Mouse (Mus musculus) testis, adult 2 months (tissue): Measurements from ENCODE around the gene Madcam1. TPM values are rescaled to one million over a fixed set of nuclear protein-coding genes. Genes with fewer than 3 reads are reported as not detected.
"Not testable (repeated sequence)": the region's sequence is repeated elsewhere in the genome, so short reads cannot be mapped to it uniquely, and the experiment has no call there.

ENCODE experiments used
- H3K27ac ChIP-seq: fragments of 200-500 bp; 2 replicates; pipeline ENCODE4 v1.5.1; 2012; ENCODE audit warnings: low read depth, low read length; ENCODE audit not compliant: control insufficient read depth, insufficient read depth
- H3K27me3 ChIP-seq: fragments of 200-500 bp; 2 replicates; pipeline ENCODE4 v1.6.1; 2012; ENCODE audit warnings: mild to moderate bottlenecking, low read length, moderate library complexity; ENCODE audit not compliant: control insufficient read depth, insufficient read depth
- H3K36me3 ChIP-seq: fragments of 200-500 bp; 2 replicates; pipeline ENCODE4 v1.6.1; 2012; ENCODE audit warnings: mild to moderate bottlenecking, low read length; ENCODE audit not compliant: control insufficient read depth, insufficient read depth
- H3K4me1 ChIP-seq: fragments of 200-500 bp; 2 replicates; pipeline ENCODE4 v1.6.1; 2012; ENCODE audit warnings: low read length; ENCODE audit not compliant: control insufficient read depth, insufficient read depth
- H3K4me3 ChIP-seq: fragments of 200-500 bp; 2 replicates; pipeline ENCODE4 v1.5.1; 2012; ENCODE audit warnings: low read depth, mild to moderate bottlenecking, low read length, moderate library complexity, mixed read lengths; ENCODE audit not compliant: control insufficient read depth
- CTCF ChIP-seq: fragments of 200-500 bp; IDR thresholded peaks from 2 replicates; pipeline ENCODE4 v1.5.1; 2012; ENCODE audit warnings: low read depth, mild to moderate bottlenecking, inconsistent platforms, low read length, moderate library complexity; ENCODE audit not compliant: control insufficient read depth, insufficient read depth, insufficient replicate concordance
- POLR2A ChIP-seq: fragments of 200-500 bp; IDR thresholded peaks from 2 replicates; pipeline ENCODE4 v1.6.1; 2012; ENCODE audit warnings: low read depth, mild to moderate bottlenecking, inconsistent platforms, low read length, moderate library complexity; ENCODE audit not compliant: control insufficient read depth
- polyA plus RNA-seq: library from polyadenylated mRNA; depleted of rRNA; stranded (reverse); fragments of >200 nt; gene quantifications from 2 replicates; pipeline ENCODE4 v1.2.3, GENCODE M21; 2012

Madcam1 gene
- polyA plus RNA-seq, 1 experiment = not detected

DNA sequence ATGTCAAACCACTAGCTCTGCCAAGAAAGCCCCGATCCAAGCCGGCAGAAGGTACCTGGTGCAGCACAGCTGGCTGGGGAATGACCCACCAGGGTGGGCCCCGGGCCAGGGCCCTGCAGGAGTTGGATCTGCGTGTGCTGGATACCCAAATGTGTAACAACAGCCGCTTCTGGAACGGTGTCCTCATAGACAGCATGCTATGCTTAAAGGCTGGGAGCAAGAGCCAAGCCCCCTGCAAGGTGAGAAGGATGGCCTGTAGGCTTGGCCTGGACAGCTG lies 30.0 kb downstream of the Madcam1 start:
- Histone ChIP-seq H3K4me3 (no peak overlapping the region), H3K36me3 (no peaks in the 10 kb centered on the region), H3K4me1 (peaks cover 3% of the 10 kb centered on the region; the same call in 1 of the 2 replicates), H3K27ac (no peak overlapping the region), H3K27me3 (no peaks in the 10 kb centered on the region)
- TF ChIP-seq POLR2A = no peak
- TF ChIP-seq CTCF = no peak

GRCm38 (mm10) chr10:79695231-79696128 lies 31.1 kb downstream of the Madcam1 start:
- Histone ChIP-seq H3K4me1 (peaks cover 3% of the 10 kb centered on the region; the same call in 1 of the 2 replicates), H3K36me3 (no peaks in the 10 kb centered on the region), H3K27me3 (no peaks in the 10 kb centered on the region), H3K4me3 (no peak overlapping the region), H3K27ac (no peak overlapping the region)
- TF ChIP-seq CTCF = peak; percentile 79; the same call in 1 of the 2 replicates
- no peak for TF ChIP-seq POLR2A

DNA sequence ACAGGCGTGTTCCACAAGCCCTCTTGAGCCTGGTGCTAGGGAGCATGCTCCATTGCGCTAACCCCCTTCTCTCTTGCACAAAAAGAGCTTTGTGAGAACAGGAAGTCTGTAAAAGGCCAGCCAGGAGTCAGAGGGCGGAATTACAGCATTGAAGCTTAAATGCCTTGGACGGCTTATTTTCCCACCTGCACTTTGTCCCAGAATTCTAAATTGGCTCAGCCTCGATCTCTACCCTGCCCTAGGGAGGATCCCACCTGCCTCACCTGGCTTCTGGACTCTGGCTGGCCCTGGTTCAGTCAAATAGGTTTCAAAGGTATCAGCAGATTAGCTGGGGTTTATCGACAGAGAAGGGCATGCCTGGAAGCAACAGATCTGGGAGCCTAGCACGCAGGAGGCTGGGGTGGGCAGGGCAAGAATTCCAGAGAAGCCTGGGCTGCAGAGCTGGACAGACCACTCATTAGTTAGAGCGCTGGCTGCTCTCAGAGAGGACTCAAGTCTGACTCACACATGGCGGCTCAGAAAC lies 31.8 kb downstream of the Madcam1 start:
- Histone ChIP-seq H3K36me3 (no peaks in the 10 kb centered on the region), H3K4me1 (peaks cover 10% of the 10 kb centered on the region), H3K4me3 (no peak overlapping the region), H3K27ac (no peak overlapping the region), H3K27me3 (no peaks in the 10 kb centered on the region)
- TF ChIP-seq CTCF = no peak
- no peak for TF ChIP-seq POLR2A

DNA sequence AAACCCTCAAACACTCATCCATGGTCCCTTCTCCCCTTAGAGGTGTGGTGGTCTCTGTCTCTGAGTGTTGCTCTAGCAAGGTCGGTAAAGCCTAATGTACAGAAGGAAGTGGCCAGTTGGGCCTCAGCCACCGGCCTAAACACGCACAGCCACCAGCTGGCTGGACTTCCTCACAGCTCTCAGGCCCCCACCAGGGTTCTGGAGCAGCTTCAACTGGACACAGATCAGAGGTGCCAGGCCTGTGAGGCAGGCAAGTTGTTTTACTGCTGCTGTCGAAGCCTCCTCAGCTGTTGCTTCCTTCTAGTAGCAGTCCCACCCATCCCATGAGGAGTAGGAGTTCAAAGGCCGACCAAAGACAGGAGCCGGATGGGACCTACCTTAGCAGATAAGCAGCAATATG lies 33.6 kb downstream of the Madcam1 start:
- Histone ChIP-seq H3K27ac (no peak overlapping the region), H3K4me1 (peaks cover 19% of the 10 kb centered on the region), H3K27me3 (no peaks in the 10 kb centered on the region), H3K4me3 (no peak overlapping the region), H3K36me3 (no peaks in the 10 kb centered on the region)
- TF ChIP-seq CTCF (no peak), POLR2A (no peak)

- no peak overlapping the region for H3K27ac ChIP-seq
- TF ChIP-seq CTCF = no peak
- no peak for TF ChIP-seq POLR2A
- no peaks in the 10 kb centered on the region for H3K27me3 ChIP-seq
- no peaks in the 10 kb centered on the region for H3K36me3 ChIP-seq
- no peak overlapping the region for H3K4me3 ChIP-seq
- peaks cover 19% of the 10 kb centered on the region for H3K4me1 ChIP-seq
Measured at GRCm38 (mm10) chr10:79698459-79698858, 34.1 kb downstream of the Madcam1 start.

DNA sequence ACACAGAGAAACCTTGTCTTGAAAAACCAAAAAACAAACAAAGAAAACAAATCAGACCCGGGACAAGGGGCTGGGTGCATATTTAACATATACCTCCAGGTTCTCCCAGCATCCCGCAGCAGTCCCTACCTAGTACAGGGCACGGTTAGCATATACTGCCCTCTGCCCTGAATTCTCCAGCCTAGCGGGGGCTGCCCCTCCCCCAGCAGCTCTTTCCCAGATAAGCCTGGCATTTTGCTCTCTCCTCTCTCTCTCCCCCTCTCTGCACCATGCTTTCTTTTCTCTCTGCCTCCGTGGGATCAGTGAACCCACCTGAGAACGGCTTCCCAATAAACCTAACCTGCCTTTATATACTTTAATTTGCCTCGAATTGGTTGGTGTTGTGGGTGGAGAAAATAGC lies 36.3 kb downstream of the Madcam1 start:
- TF ChIP-seq POLR2A = no peak
- no peak for TF ChIP-seq CTCF
- Histone ChIP-seq H3K36me3 (no peaks in the 10 kb centered on the region), H3K4me3 (no peak overlapping the region), H3K4me1 (peaks cover 23% of the 10 kb centered on the region), H3K27me3 (no peaks in the 10 kb centered on the region), H3K27ac (peak overlapping the region; percentile 77)

- H3K27me3 ChIP-seq = no peaks in the 10 kb centered on the region
- no peak for TF ChIP-seq POLR2A
- no peak for TF ChIP-seq CTCF
- H3K27ac ChIP-seq = peak overlapping the region; percentile 77
- peaks cover 30% of the 10 kb centered on the region for H3K4me1 ChIP-seq
- no peaks in the 10 kb centered on the region for H3K36me3 ChIP-seq
- no peak overlapping the region for H3K4me3 ChIP-seq
Measured at GRCm38 (mm10) chr10:79701443-79702129, 37.2 kb downstream of the Madcam1 start.

- H3K27ac ChIP-seq, H3K36me3 ChIP-seq, H3K27me3 ChIP-seq, H3K4me3 ChIP-seq: not testable (repeated sequence)
- H3K4me1 ChIP-seq = peaks cover 32% of the 10 kb centered on the region
Measured at GRCm38 (mm10) chr10:79702970-79703369, 38.6 kb downstream of the Madcam1 start.
